Mouse (Mus musculus) midbrain, embryonic 14.5 days (tissue): ENCODE data around the gene AI464131. TPM values are rescaled to one million over a fixed set of nuclear protein-coding genes. Genes with fewer than 3 reads are reported as not detected.

ENCODE experiments used
- ATAC-seq: fragments of 200-750 bp; cut with Nextera tagmentation; 2 replicates; pipeline ENCODE4 v1.8.0; 2017; ENCODE audit warnings: moderate number of reproducible peaks, moderate library complexity; ENCODE audit not compliant: low FRiP score, low TSS enrichment
- DNase-seq: peaks from one replicate; pipeline ENCODE4 v3.0.0-alpha.2; 2015
- H3K27ac ChIP-seq: fragments of 300-500 bp; sonication (generic); replicated peaks from 2 replicates; pipeline ENCODE4 v1.5.1; 2014; ENCODE audit warnings: mild to moderate bottlenecking, low read depth, low read length, moderate library complexity
- H3K27me3 ChIP-seq: fragments of 300-500 bp; sonication (generic); 2 replicates; pipeline ENCODE4 v1.6.1; 2014; ENCODE audit warnings: low read length, control low read depth, mixed read lengths; ENCODE audit not compliant: control insufficient read depth, insufficient read depth
- H3K36me3 ChIP-seq: fragments of 300-500 bp; sonication (generic); 2 replicates; pipeline ENCODE4 v1.6.1; 2014; ENCODE audit warnings: low read length, control low read depth; ENCODE audit not compliant: control insufficient read depth, insufficient read depth
- H3K4me1 ChIP-seq: fragments of 300-500 bp; sonication (generic); 2 replicates; pipeline ENCODE4 v1.6.1; 2014; ENCODE audit warnings: mild to moderate bottlenecking, antibody characterized with exemption, low read length, control low read depth; ENCODE audit not compliant: control insufficient read depth, insufficient read depth
- H3K4me2 ChIP-seq: fragments of 300-500 bp; sonication (generic); 2 replicates; pipeline ENCODE4 v1.6.1; 2014; ENCODE audit warnings: mild to moderate bottlenecking, low read length, moderate library complexity
- H3K4me3 ChIP-seq: fragments of 300-500 bp; sonication (generic); replicated peaks from 2 replicates; pipeline ENCODE4 v1.5.1; 2014; ENCODE audit warnings: low read depth, low read length
- H3K9ac ChIP-seq: fragments of 300-500 bp; sonication (generic); replicated peaks from 2 replicates; pipeline ENCODE4 v1.6.1; 2014; ENCODE audit warnings: mild to moderate bottlenecking, low read length, moderate library complexity
- H3K9me3 ChIP-seq: fragments of 300-500 bp; sonication (generic); 2 replicates; pipeline ENCODE4 v1.6.1; 2016; ENCODE audit warnings: low read length, control low read depth, mixed read lengths; ENCODE audit not compliant: control insufficient read depth
- WGBS: fragments of 180-500 bp; shearing (Covaris S2); extraction: QIAGEN DNeasy Blood & Tissue Kit; methylation state at CpG from one replicate; pipeline ENCODE4 v1.1.7; 2014; 5-methylcytosine and 5-hydroxymethylcytosine counted together
- polyA plus RNA-seq: library from polyadenylated mRNA; unstranded; fragments of >200 nt; fragmentation: Nextera tagmentation; extraction: Ambion mirVana; gene quantifications from 2 replicates; pipeline ENCODE4 v1.2.1, GENCODE M21; 2014

AI464131 gene
- 7.2 and 8.0 TPM in 2 replicates for polyA plus RNA-seq

- H3K4me2 ChIP-seq: peak within 1 kb of the TSS; percentile 56
- H3K36me3 ChIP-seq: no peaks in the 10 kb centered on the region
- peaks cover 38% of the 10 kb centered on the region for H3K27me3 ChIP-seq
- H3K9me3 ChIP-seq: no peaks in the 10 kb centered on the region
- H3K4me3 ChIP-seq: peak within 1 kb of the TSS; percentile 27
- peaks cover 30% of the 10 kb centered on the region for H3K4me1 ChIP-seq
- peak within 1 kb of the TSS; percentile 27; the same call in 1 of the 2 replicates for H3K27ac ChIP-seq
- ATAC-seq: peak; percentile 90
- DNase-seq: peak; percentile 96
- peak within 1 kb of the TSS; percentile 20; the same call in 1 of the 2 replicates for H3K9ac ChIP-seq
- 1% methylated on average over 18 of the region's 18 CpGs for WGBS
Measured at GRCm38 (mm10) chr4:41502986-41503412, at the start of gene AI464131. TSS of gene AI464131 (minus strand) at chr4:41503076.

- 42% methylated on average over 6 of the region's 6 CpGs for WGBS
- no peak overlapping the region for H3K4me2 ChIP-seq
- no peak overlapping the region for H3K9ac ChIP-seq
- H3K36me3 ChIP-seq: no peaks in the 10 kb centered on the region
- DNase-seq: peak; percentile 86
- H3K27ac ChIP-seq: no peak overlapping the region
- H3K9me3 ChIP-seq: no peaks in the 10 kb centered on the region
- ATAC-seq: peak; percentile 53; the same call in 1 of the 2 replicates
- H3K27me3 ChIP-seq: no peaks in the 10 kb centered on the region
- peaks cover 22% of the 10 kb centered on the region; the same call in 1 of the 2 replicates for H3K4me1 ChIP-seq
- no peak overlapping the region for H3K4me3 ChIP-seq
Measured at GRCm38 (mm10) chr4:41552529-41552928, 49.7 kb upstream of the AI464131 start.

- Histone ChIP-seq H3K9ac (no peak overlapping the region), H3K4me3 (no peak overlapping the region), H3K27me3 (no peaks in the 10 kb centered on the region), H3K9me3 (no peaks in the 10 kb centered on the region), H3K36me3 (no peaks in the 10 kb centered on the region), H3K4me1 (peaks cover 10% of the 10 kb centered on the region; the same call in 1 of the 2 replicates), H3K27ac (no peak overlapping the region), H3K4me2 (no peak overlapping the region)
- 83% methylated on average over 1 of the region's 1 CpGs for WGBS
- ATAC-seq (no peak), DNase-seq (no peak)
Measured at GRCm38 (mm10) chr4:41547086-41547485, 44.2 kb upstream of the AI464131 start.

- Histone ChIP-seq H3K4me3 (no peak overlapping the region), H3K27ac (no peak overlapping the region), H3K9ac (no peak overlapping the region), H3K27me3 (no peaks in the 10 kb centered on the region), H3K4me2 (no peak overlapping the region), H3K36me3 (no peaks in the 10 kb centered on the region), H3K4me1 (peaks cover 10% of the 10 kb centered on the region; the same call in 1 of the 2 replicates), H3K9me3 (no peaks in the 10 kb centered on the region)
- ATAC-seq (no peak), DNase-seq (peak; percentile 42)
- 20% methylated on average over 8 of the region's 8 CpGs for WGBS
Measured at GRCm38 (mm10) chr4:41545985-41546384, 43.1 kb upstream of the AI464131 start.

GRCm38 (mm10) chr4:41542136-41542535 is 39.3 kb upstream of the AI464131 start:
- ATAC-seq (no peak; the same call in 1 of the 2 replicates), DNase-seq (peak; percentile 61)
- 56% methylated on average over 8 of the region's 8 CpGs for WGBS
- Histone ChIP-seq H3K4me2 (no peak overlapping the region), H3K36me3 (no peaks in the 10 kb centered on the region), H3K9ac (no peak overlapping the region), H3K9me3 (no peaks in the 10 kb centered on the region), H3K4me1 (peaks cover 6% of the 10 kb centered on the region; the same call in 1 of the 2 replicates), H3K27ac (peak overlapping the region; percentile 73), H3K27me3 (no peaks in the 10 kb centered on the region), H3K4me3 (no peak overlapping the region)

- H3K27ac ChIP-seq: no peak overlapping the region
- WGBS: 83% methylated on average over 5 of the region's 5 CpGs
- no peak overlapping the region for H3K4me2 ChIP-seq
- peaks cover 17% of the 10 kb centered on the region; the same call in 1 of the 2 replicates for H3K4me1 ChIP-seq
- no peaks in the 10 kb centered on the region for H3K27me3 ChIP-seq
- ATAC-seq (no peak), DNase-seq (no peak)
- no peaks in the 10 kb centered on the region for H3K9me3 ChIP-seq
- no peak overlapping the region for H3K4me3 ChIP-seq
- H3K36me3 ChIP-seq: no peaks in the 10 kb centered on the region
- H3K9ac ChIP-seq: no peak overlapping the region
Measured at GRCm38 (mm10) chr4:41534866-41535265, 32.0 kb upstream of the AI464131 start.

- H3K27ac ChIP-seq: no peak overlapping the region
- no peak for DNase-seq
- H3K9ac ChIP-seq: no peak overlapping the region
Measured at GRCm38 (mm10) chr4:41532420-41532819, 29.5 kb upstream of the AI464131 start.

GRCm38 (mm10) chr4:41527996-41528395 is 25.1 kb upstream of the AI464131 start:
- Histone ChIP-seq H3K9me3 (no peaks in the 10 kb centered on the region), H3K4me1 (peaks cover 44% of the 10 kb centered on the region), H3K27ac (peak overlapping the region; percentile 50), H3K27me3 (no peaks in the 10 kb centered on the region), H3K4me2 (0 out of 2 replicates have a peak overlapping the region, but pooled peaks have one; percentile 3), H3K4me3 (no peak overlapping the region), H3K36me3 (no peaks in the 10 kb centered on the region), H3K9ac (no peak overlapping the region)
- peak; percentile 48; the same call in 1 of the 2 replicates for ATAC-seq
- DNase-seq: peak; percentile 79
- WGBS: 3% methylated on average over 8 of the region's 8 CpGs

More at GRCm38 (mm10) chr4:41532420-41532819, 29.5 kb upstream of the AI464131 start:
- Histone ChIP-seq H3K36me3 (no peaks in the 10 kb centered on the region), H3K4me3 (no peak overlapping the region), H3K4me2 (no peak overlapping the region), H3K4me1 (peaks cover 35% of the 10 kb centered on the region), H3K27me3 (no peaks in the 10 kb centered on the region), H3K9me3 (no peaks in the 10 kb centered on the region)
- 40% methylated on average over 6 of the region's 6 CpGs for WGBS
- no peak for ATAC-seq

- Histone ChIP-seq H3K9ac (peak overlapping the region; percentile 25; the same call in 1 of the 2 replicates), H3K4me1 (peaks cover 44% of the 10 kb centered on the region), H3K4me2 (peak overlapping the region; percentile 21), H3K9me3 (no peaks in the 10 kb centered on the region), H3K27ac (peak overlapping the region; percentile 65), H3K4me3 (no peak overlapping the region), H3K36me3 (no peaks in the 10 kb centered on the region), H3K27me3 (no peaks in the 10 kb centered on the region)
- DNase-seq (peak; percentile 55), ATAC-seq (no peak)
- 3% methylated on average over 13 of the region's 13 CpGs for WGBS
Measured at GRCm38 (mm10) chr4:41527076-41527475, 24.2 kb upstream of the AI464131 start.
